Mouse (Mus musculus): ENCODE results near the gene Rhox8. TPM values are rescaled to one million over a fixed set of nuclear protein-coding genes. Genes with fewer than 3 reads are reported as not detected.
"Not testable (repeated sequence)": the region's sequence is repeated elsewhere in the genome, so short reads cannot be mapped to it uniquely, and the experiment has no call there.

Rhox8 gene
- polyA plus RNA-seq (2012; rRNA removed): not detected in 2 replicates

DNA sequence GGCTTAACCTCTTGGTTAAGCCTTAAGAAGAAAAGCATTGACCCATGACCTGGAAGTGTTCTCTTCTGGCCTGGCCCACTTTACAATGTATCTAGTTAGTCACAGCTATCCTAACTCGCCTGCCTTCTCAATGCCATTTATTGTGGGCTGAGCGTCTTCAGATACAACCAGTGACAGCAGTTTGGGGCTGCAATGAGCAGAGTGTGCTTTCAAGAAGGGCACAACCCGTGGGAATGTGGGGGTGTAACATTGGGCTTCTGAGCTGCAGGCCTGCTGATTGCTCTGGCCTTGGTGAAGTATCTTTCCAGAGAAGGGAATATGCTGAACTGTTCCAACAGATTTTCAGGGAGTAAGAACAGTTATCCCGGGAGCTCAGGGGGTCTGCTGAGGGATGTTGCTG lies at the start of gene Rhox8:
Gene Rhox8, minus strand, starts transcription at position 101 of the 400 bp plus-strand sequence.
- WGBS: 71% methylated on average over 4 of the region's 4 CpGs

DNA sequence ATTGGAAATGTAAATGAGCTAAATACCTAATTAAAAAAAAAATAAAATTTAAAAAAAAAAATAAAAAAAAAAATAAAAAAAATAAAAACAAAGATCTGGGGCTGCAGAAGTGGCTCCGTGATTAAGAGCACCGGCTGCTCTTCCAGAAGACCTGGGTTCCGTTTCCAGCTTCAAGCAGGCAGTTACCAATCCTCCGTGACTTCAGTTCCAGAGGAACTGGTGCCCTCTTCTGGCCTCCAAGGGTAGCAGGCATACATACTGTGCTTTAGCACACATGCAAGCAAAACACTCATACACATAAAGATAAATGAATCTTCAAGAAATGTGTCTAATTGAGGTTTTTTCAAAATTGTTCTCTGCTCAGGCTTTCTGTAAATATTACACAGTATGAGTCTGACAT lies 37.6 kb upstream of the Rhox8 start:
- no peak for DNase-seq (ENCODE audit: low read depth, low spot score)
- WGBS: 78% methylated on average over 4 of the region's 4 CpGs

More for the DNA sequence above, at the start of gene Rhox8:
- no peak for DNase-seq (ENCODE audit: low read depth, low spot score)

DNA sequence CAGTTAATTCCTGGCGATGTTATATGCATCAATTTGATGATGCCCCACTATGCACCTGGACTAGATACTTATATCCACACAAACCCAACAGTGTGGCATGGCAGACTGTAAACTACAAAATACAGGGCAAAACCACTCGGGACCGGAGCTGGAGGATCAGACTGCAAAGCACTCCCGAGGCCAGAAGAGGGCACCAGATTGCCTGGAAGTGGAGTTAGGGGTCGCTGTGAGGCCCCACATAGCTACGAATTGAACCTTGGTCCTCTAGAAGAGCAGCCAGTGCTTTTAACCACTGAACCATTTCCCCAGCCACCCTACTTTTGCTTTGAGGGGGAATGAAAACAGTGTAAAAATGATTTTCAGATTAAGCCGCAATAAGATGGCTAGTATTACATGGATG lies 29.8 kb upstream of the Rhox8 start:
- WGBS: 57% methylated on average over 7 of the region's 7 CpGs
- no peak for DNase-seq (ENCODE audit: low read depth, low spot score)

DNA sequence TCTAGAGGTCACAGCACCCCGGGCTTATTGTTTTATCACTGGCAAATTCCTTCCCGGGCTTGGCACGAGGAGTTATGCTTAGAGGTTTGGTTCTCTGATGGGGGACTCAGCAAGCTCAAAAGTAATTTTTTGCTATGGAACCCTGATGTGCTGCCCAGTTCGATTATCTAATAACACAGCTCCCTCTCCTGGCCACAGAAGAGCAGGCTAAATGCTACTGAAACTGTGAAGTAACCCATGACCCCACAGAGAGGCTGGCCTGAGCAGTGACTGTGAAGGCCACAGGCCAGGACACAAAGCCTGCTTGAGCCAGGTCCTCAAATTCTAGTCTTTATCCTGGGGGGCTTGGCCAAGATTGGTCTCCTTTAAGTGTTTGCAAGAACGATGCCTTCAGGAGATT lies 25.0 kb upstream of the Rhox8 start:
- WGBS: 69% methylated on average over 5 of the region's 5 CpGs
- DNase-seq (ENCODE audit: low read depth, low spot score): no peak

DNA sequence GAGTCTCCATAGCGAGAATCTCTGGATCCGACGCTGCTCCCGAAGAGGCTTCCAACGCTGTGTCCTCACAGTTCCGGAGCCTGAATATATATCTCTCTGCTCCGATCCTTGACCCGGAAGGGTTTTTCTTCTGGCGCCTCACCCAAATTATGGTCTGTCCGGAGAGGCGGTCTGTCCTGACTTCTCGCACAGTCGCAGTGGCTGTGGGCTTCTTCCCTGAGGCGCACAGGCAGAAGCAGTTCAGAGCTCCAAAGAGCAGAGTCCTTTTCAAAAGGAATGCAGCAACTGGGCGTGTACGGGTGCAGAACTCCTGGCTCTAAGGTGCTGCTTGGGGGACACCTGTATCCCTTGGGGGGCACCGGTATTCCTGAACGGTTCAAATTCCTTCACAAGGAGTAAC lies 22.9 kb upstream of the Rhox8 start, which contains the start of gene Rhox9:
Gene Rhox9, minus strand, starts transcription at position 101 of the 400 bp plus-strand sequence.
- DNase-seq (ENCODE audit: low read depth, low spot score): not testable (repeated sequence)
- 96% methylated on average over 10 of the region's 18 CpGs for WGBS

DNA sequence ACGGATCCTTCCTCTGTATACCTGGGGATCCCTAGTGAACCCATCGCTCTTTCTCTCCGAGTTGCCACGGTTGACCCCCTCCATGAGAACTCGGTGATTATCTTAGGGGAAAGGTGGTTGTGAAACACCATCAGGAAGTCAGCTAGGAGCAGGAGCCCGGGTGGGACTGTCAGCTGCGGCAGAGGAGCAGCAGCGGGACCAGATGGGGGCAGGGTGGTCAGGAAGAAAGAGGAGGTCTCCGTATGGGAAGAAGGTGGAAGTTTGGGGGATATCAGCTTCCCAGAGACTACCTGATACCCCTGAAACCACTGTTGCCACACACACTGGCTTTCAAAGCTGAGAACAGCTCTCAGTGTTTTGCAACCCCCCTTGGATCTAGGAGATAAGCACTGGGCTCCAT lies 18.4 kb upstream of the Rhox8 start, which contains the start of gene Rhox7b:
Gene Rhox7b, minus strand, starts transcription at position 101 of the 400 bp plus-strand sequence.
- 80% methylated on average over 9 of the region's 9 CpGs for WGBS
- DNase-seq (ENCODE audit: low read depth, low spot score): not testable (repeated sequence)

DNA sequence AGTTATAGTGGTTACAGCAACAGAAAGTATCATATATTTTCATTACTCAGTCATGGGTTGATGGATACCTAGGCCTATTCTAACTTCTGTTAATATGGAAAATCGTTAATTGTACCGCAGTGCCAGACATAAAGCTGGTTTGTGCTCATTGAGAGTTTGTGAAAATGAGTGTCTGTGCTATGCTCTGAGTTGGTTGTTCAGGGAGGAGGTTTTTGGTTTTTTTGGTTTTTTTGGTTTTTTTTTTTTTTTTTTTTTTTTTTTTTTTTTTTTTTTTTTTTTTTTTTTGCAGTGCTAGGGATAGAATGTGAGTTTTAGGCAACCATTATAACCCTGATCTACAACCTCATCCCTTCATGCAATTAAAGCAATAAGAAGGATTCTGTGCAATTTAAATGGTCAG lies 7.1 kb downstream of the Rhox8 start:
- DNase-seq (ENCODE audit: low read depth, low spot score): no peak

DNA sequence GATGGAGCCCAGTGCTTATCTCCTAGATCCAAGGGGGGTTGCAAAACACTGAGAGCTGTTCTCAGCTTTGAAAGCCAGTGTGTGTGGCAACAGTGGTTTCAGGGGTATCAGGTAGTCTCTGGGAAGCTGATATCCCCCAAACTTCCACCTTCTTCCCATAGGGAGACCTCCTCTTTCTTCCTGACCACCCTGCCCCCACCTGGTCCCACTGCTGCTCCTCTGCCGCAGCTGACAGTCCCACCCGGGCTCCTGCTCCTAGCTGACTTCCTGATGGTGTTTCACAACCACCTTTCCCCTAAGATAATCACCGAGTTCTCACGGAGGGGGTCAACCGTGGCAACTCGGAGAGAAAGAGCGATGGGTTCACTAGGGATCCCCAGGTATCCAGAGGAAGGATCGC lies 47.4 kb downstream of the Rhox8 start, which contains the start of gene Rhox7a:
Gene Rhox7a, plus strand, starts transcription at position 301 of the 400 bp plus-strand sequence.
- 76% methylated on average over 8 of the region's 8 CpGs for WGBS
- not testable (repeated sequence) for DNase-seq (ENCODE audit: low read depth, low spot score)

More for the DNA sequence above, 7.1 kb downstream of the Rhox8 start:
- WGBS: 96% methylated on average over 2 of the region's 2 CpGs

DNA sequence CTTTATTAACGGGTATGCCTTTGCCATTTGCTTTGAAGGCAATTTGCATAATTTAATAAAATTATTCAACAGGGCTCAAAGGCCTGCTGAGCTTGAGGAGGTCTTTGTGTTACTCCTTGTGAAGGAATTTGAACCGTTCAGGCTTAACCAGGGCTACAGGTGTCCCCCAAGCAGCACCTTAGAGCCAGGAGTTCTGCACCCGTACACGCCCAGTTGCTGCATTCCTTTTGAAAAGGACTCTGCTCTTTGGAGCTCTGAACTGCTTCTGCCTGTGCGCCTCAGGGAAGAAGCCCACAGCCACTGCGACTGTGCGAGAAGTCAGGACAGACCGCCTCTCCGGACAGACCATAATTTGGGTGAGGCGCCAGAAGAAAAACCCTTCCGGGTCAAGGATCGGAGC lies 52.1 kb downstream of the Rhox8 start, which contains the start of gene Rhox6:
Gene Rhox6, plus strand, starts transcription at position 301 of the 400 bp plus-strand sequence.
- WGBS: 80% methylated on average over 4 of the region's 12 CpGs
- not testable (repeated sequence) for DNase-seq (ENCODE audit: low read depth, low spot score)

Other genes with a start within 250 kb of the Rhox8 start
- gene Rhox2g, start 235.5 kb downstream of the Rhox8 start, polyA plus RNA-seq (2012; rRNA removed): not detected in 2 replicates
- gene Rhox4g, start 227.6 kb downstream of the Rhox8 start, polyA plus RNA-seq (2012; rRNA removed): not detected in 2 replicates
- not detected in 2 replicates for gene Rhox3h, start 210.2 kb downstream of the Rhox8 start, polyA plus RNA-seq (2012; rRNA removed)
- not detected in 2 replicates for gene Rhox2h, start 205.7 kb downstream of the Rhox8 start, polyA plus RNA-seq (2012; rRNA removed)
- gene Rhox5, start 74.1 kb downstream of the Rhox8 start, polyA plus RNA-seq (2012; rRNA removed): not detected in 2 replicates
- 0.15 TPM in 1 of 2 replicates, not detected in the other for gene Rhox6, start 52.0 kb downstream of the Rhox8 start, polyA plus RNA-seq (2012; rRNA removed)
- gene Rhox7a, start 47.3 kb downstream of the Rhox8 start, polyA plus RNA-seq (2012; rRNA removed): not detected in 2 replicates
- gene Rhox7b, start 18.3 kb upstream of the Rhox8 start, polyA plus RNA-seq (2012; rRNA removed): not detected in 2 replicates
- not detected in 2 replicates for gene Rhox9, start 22.8 kb upstream of the Rhox8 start, polyA plus RNA-seq (2012; rRNA removed)
- gene Btg1-ps1, start 139.9 kb upstream of the Rhox8 start, polyA plus RNA-seq (2012; rRNA removed): not detected in 2 replicates
- not detected in 2 replicates for gene Btg1-ps2, start 164.2 kb upstream of the Rhox8 start, polyA plus RNA-seq (2012; rRNA removed)
- not detected in 2 replicates for gene Rhox10, start 187.5 kb upstream of the Rhox8 start, polyA plus RNA-seq (2012; rRNA removed)
- not detected in 2 replicates for gene Rhox11, start 206.2 kb upstream of the Rhox8 start, polyA plus RNA-seq (2012; rRNA removed)
- gene Rhox12, start 232.0 kb upstream of the Rhox8 start, polyA plus RNA-seq (2012; rRNA removed): not detected in 2 replicates
- not detected in 2 replicates for gene Rhox13, start 242.3 kb upstream of the Rhox8 start, polyA plus RNA-seq (2012; rRNA removed)